9 mouse cellular contexts compared by ENCODE assay signal in the genomic region with DNA sequence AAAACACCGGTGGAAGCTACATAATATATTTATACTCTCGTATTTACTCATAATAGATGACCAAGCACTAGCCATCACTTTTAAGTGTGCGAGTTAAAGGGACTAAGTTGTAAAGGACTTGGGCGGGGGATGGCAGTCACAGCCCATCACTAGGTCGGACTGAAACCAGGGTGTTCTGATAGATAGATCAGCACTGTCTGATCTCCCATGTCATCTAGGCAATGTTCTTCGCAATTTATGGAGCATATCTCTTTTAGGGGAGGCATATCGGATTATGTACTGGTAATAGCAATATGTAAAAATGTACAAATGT. TPM values are rescaled to one million over a fixed set of nuclear protein-coding genes. Genes with fewer than 3 reads are reported as not detected.
DNase-seq lines count a peak whose midpoint lies in the region; ATAC-seq and TF ChIP-seq lines count a peak whose summit lies in the region.
"Had no signal": no experiment of that assay in that cellular context is flagged by ENCODE, and none has a peak within 500 bp of the region (broad histone marks: within the 10 kb centered on the region; RNA-seq: fewer than 3 reads in every experiment).

No protein-coding gene starts in this region.

- 16% methylated on average over 7 of the region's 7 CpGs for WGBS in liver, embryonic 15.5 days (ENCODE audit: insufficient replicate concordance)

- peak overlapping the region; percentile 94 for H3K27ac ChIP-seq in gastrocnemius, adult 2 months
- H3K27ac ChIP-seq in testis, adult 2 months (ENCODE audit: control insufficient read depth, insufficient read depth, low read depth, low read length) = no peak overlapping the region
- no peak overlapping the region for H3K27ac ChIP-seq in liver, embryonic 15.5 days (replicated peaks)

- no peak for ATAC-seq in liver, embryonic 15.5 days (ENCODE audit: insufficient read depth)
- ATAC-seq in megakaryocyte, adult 5-6 weeks (ENCODE audit: poor library complexity, severe bottlenecking) = no peak

- no peak overlapping the region for H3K9ac ChIP-seq in liver, embryonic 15.5 days

- peak overlapping the region; percentile 88 for H3K4me3 ChIP-seq in gastrocnemius, adult 2 months
- H3K4me3 ChIP-seq in testis, adult 2 months (ENCODE audit: control insufficient read depth, low read depth, low read length) = peak overlapping the region; percentile 84
- H3K4me3 ChIP-seq in liver, embryonic 15.5 days (replicated peaks) = no peak overlapping the region

- H3K4me2 ChIP-seq in liver, embryonic 15.5 days = peak overlapping the region; percentile 65; the same call in 1 of the 2 replicates

- no peaks in the 10 kb centered on the region for H3K9me3 ChIP-seq in liver, embryonic 15.5 days (replicated peaks)

- no peak for TF ChIP-seq POLR2A in testis, adult 2 months (IDR thresholded peaks at IDR 0.05; ENCODE audit: control insufficient read depth, low read depth, low read length)

- no peak for DNase-seq in gastrocnemius, adult 2 months
- no peak for DNase-seq in gastrocnemius, postnatal 25 days
- DNase-seq in testis, postnatal 10 days (ENCODE audit: low spot score) = no peak
- no peak for DNase-seq in thymus, postnatal 4 days
- no peak for DNase-seq in ovary, postnatal 10 days (ENCODE audit: low spot score)

- no peaks in the 10 kb centered on the region; the same call in 1 of the 2 replicates for H3K27me3 ChIP-seq in testis, adult 2 months (ENCODE audit: control insufficient read depth, insufficient read depth, low read length)
- H3K27me3 ChIP-seq in liver, embryonic 15.5 days = peaks cover 42% of the 10 kb centered on the region

- no peaks in the 10 kb centered on the region for H3K36me3 ChIP-seq in testis, adult 2 months (ENCODE audit: control insufficient read depth, insufficient read depth, low read length)
- H3K36me3 ChIP-seq in liver, embryonic 15.5 days (replicated peaks) = no peaks in the 10 kb centered on the region

- intact Hi-C loops in gastrocnemius, adult 2 months (cut with DNase I) = loop anchor here (5.0 kb wide), 1 partner anchor 112 kb away; no protein-coding TSS in a partner anchor

- peaks cover 5% of the 10 kb centered on the region for H3K4me1 ChIP-seq in testis, adult 2 months (ENCODE audit: control insufficient read depth, insufficient read depth, low read length)
- H3K4me1 ChIP-seq in liver, embryonic 15.5 days (replicated peaks) = no peaks in the 10 kb centered on the region

- no peak for TF ChIP-seq CTCF in gastrocnemius, adult 2 months (IDR thresholded peaks at IDR 0.05)
- TF ChIP-seq CTCF in testis, adult 2 months (IDR thresholded peaks at IDR 0.05; ENCODE audit: control insufficient read depth, insufficient read depth, insufficient replicate concordance, low read depth, low read length) = no peak

RNA-seq across cellular contexts. Expression of gene Sema3c, which starts 1.1 kb away (rescaled TPM):
- 10 to 100 TPM; 48.1 to 59.1 TPM for total RNA-seq in gastrocnemius, adult 2 months (2021)
- total RNA-seq in gastrocnemius, postnatal 25 days (2021) = 10 to 100 TPM; 61.8 to 69.4 TPM
- 2.2 and 2.5 TPM in 2 replicates for polyA plus RNA-seq in testis, adult 2 months (2012; rRNA removed)
- polyA plus RNA-seq in liver, embryonic 15.5 days (2015; fragmentation: Nextera tagmentation; extraction: Ambion mirVana) = 0.38 and 0.62 TPM in 2 replicates
- not detected in 2 replicates for total RNA-seq in megakaryocyte, adult 5-6 weeks (2015)
- total RNA-seq in megakaryocyte, adult 5-6 weeks (2017) = not detected in 2 replicates
- total RNA-seq: megakaryocyte-erythroid progenitor cell, adult 5-6 weeks had no signal

Comparison
In these comparisons a context has a peak if more than half of its experiments do, and no peak if none do; other contexts are left out.
1. RNA of gene Sema3c, which starts 1.1 kb away (total RNA-seq): 61.8 to 69.4 TPM in gastrocnemius, postnatal 25 days and 48.1 to 59.1 TPM in gastrocnemius, adult 2 months; not detected in megakaryocyte, adult 5-6 weeks; every median in the first group is over 10 times any median in the second.